Mouse (Mus musculus) erythroblast, embryonic 14.5 days (primary cell): Measurements from ENCODE around the gene Ackr3.

Experiments used
- GATA1 ChIP-seq: IDR thresholded peaks from 2 replicates; pipeline ENCODE4 v1.6.1; 2012; ENCODE audit warnings: low read length, inconsistent platforms, mixed read lengths
- TAL1 ChIP-seq: IDR thresholded peaks from 3 replicates; pipeline ENCODE4 v1.6.1; 2012; ENCODE audit warnings: low read length, inconsistent platforms, mixed read lengths

GRCm38 (mm10) chr1:90240287-90240686 is 36.5 kb downstream of the Ackr3 start:
- TF ChIP-seq GATA1 (peak; percentile 53), TAL1 (peak; percentile 39; the same call in 1 of the 3 replicates)
